ENCODE assay signal across 11 mouse cellular contexts in genomic region chr2:32655394-32655744, GRCm38 (mm10). TPM values are rescaled to one million over a fixed set of nuclear protein-coding genes. Genes with fewer than 3 reads are reported as not detected.
A peak's percentile ranks its signal among the peaks of the same experiment; 100 is the strongest.
DNase-seq lines count a peak whose midpoint lies in the region; ATAC-seq and TF ChIP-seq lines count a peak whose summit lies in the region.
"Had no signal": no experiment of that assay in that cellular context is flagged by ENCODE, and none has a peak within 500 bp of the region (broad histone marks: within the 10 kb centered on the region; RNA-seq: fewer than 3 reads in every experiment).

No protein-coding gene starts in this region.

- no peak for TF ChIP-seq CTCF in hindbrain, postnatal 0 days (IDR thresholded peaks at IDR 0.05; ENCODE audit: low read depth)
- no peak for TF ChIP-seq CTCF in stomach, postnatal 0 days (IDR thresholded peaks at IDR 0.05; ENCODE audit: low read depth)

- intact Hi-C loops in gastrocnemius, postnatal 14 days (cut with DNase I; ENCODE audit: low total_unique reads) = no loop called here

- peaks cover 70% of the 10 kb centered on the region for H3K4me1 ChIP-seq in heart, embryonic 12.5 days (replicated peaks)
- H3K4me1 ChIP-seq in megakaryocyte, embryonic 14.5 days = peaks cover 79% of the 10 kb centered on the region
- H3K4me1 ChIP-seq in hindbrain, postnatal 0 days (ENCODE audit: insufficient read depth, low read length) = no peaks in the 10 kb centered on the region
- no peaks in the 10 kb centered on the region for H3K4me1 ChIP-seq in stomach, postnatal 0 days (replicated peaks; ENCODE audit: control insufficient read depth, insufficient read depth)

- 70% methylated on average over 3 of the region's 3 CpGs for WGBS in heart, embryonic 12.5 days
- 89% methylated on average over 3 of the region's 3 CpGs for WGBS in hindbrain, postnatal 0 days
- WGBS in stomach, postnatal 0 days = 71% methylated on average over 3 of the region's 3 CpGs

- H3K36me3 ChIP-seq in heart, embryonic 12.5 days = peaks cover 25% of the 10 kb centered on the region
- H3K36me3 ChIP-seq in megakaryocyte, embryonic 14.5 days (replicated peaks; ENCODE audit: low read length) = peaks cover 93% of the 10 kb centered on the region
- H3K36me3 ChIP-seq in hindbrain, postnatal 0 days (ENCODE audit: insufficient read depth, low read length) = no peaks in the 10 kb centered on the region
- no peaks in the 10 kb centered on the region for H3K36me3 ChIP-seq in stomach, postnatal 0 days (ENCODE audit: control insufficient read depth, insufficient read depth, low read length)

- TF ChIP-seq EP300 in stomach, postnatal 0 days (optimal IDR thresholded peaks at IDR 0.05) = no peak

- no peak overlapping the region; the same call in 1 of the 2 replicates for H3K9ac ChIP-seq in heart, embryonic 12.5 days
- no peak overlapping the region for H3K9ac ChIP-seq in hindbrain, postnatal 0 days (replicated peaks; ENCODE audit: low read length)
- H3K9ac ChIP-seq in stomach, postnatal 0 days (ENCODE audit: low read length) = no peak overlapping the region

- no peak overlapping the region for H3K4me3 ChIP-seq in heart, embryonic 12.5 days
- H3K4me3 ChIP-seq in megakaryocyte, embryonic 14.5 days (replicated peaks) = peak overlapping the region; percentile 84
- H3K4me3 ChIP-seq in hindbrain, postnatal 0 days (ENCODE audit: low read length) = no peak overlapping the region
- H3K4me3 ChIP-seq in stomach, postnatal 0 days (ENCODE audit: low read depth, low read length) = no peak overlapping the region

- H3K27ac ChIP-seq in heart, embryonic 12.5 days (ENCODE audit: poor library complexity, severe bottlenecking) = peak overlapping the region; percentile 77
- H3K27ac ChIP-seq in hindbrain, postnatal 0 days = peak overlapping the region; percentile 29; the same call in 1 of the 2 replicates
- H3K27ac ChIP-seq in stomach, postnatal 0 days (replicated peaks) = peak overlapping the region; percentile 74

- no peak for ATAC-seq in heart, embryonic 12.5 days (ENCODE audit: insufficient number of reproducible peaks, low FRiP score)
- no peak for ATAC-seq in megakaryocyte, adult 5-6 weeks (ENCODE audit: poor library complexity, severe bottlenecking)
- ATAC-seq in hindbrain, postnatal 0 days = no peak
- no peak for ATAC-seq in stomach, postnatal 0 days (ENCODE audit: low FRiP score, low TSS enrichment)
- ATAC-seq: inflammation-experienced regulatory T-cells, adult 6 months had no signal

- DNase-seq in heart, adult 11 months = no peak
- no peak for DNase-seq in hindbrain, postnatal 0 days (ENCODE audit: low spot score)
- no peak for DNase-seq in stomach, postnatal 0 days (ENCODE audit: low spot score)
- DNase-seq in gastrocnemius, postnatal 14 days = no peak
- DNase-seq in layer of hippocampus, adult 9-10 months (ENCODE audit: low spot score) = no peak
- DNase-seq: retina, postnatal 1 day; thymus, postnatal 25 days had no signal

- H3K27me3 ChIP-seq in heart, embryonic 12.5 days (replicated peaks) = no peaks in the 10 kb centered on the region
- H3K27me3 ChIP-seq in megakaryocyte, embryonic 14.5 days (replicated peaks) = no peaks in the 10 kb centered on the region
- H3K27me3 ChIP-seq in hindbrain, postnatal 0 days (ENCODE audit: insufficient read depth, low read length) = no peaks in the 10 kb centered on the region
- H3K27me3 ChIP-seq in stomach, postnatal 0 days (ENCODE audit: control insufficient read depth, insufficient read depth, low read length) = no peaks in the 10 kb centered on the region

- H3K9me3 ChIP-seq in heart, embryonic 12.5 days (replicated peaks) = no peaks in the 10 kb centered on the region
- H3K9me3 ChIP-seq in megakaryocyte, embryonic 14.5 days = no peaks in the 10 kb centered on the region
- H3K9me3 ChIP-seq in hindbrain, postnatal 0 days (ENCODE audit: low read length) = no peaks in the 10 kb centered on the region
- H3K9me3 ChIP-seq in stomach, postnatal 0 days (ENCODE audit: control insufficient read depth, low read length) = no peaks in the 10 kb centered on the region

- peak overlapping the region; percentile 48; the same call in 1 of the 2 replicates for H3K4me2 ChIP-seq in heart, embryonic 12.5 days
- no peak overlapping the region for H3K4me2 ChIP-seq in hindbrain, postnatal 0 days (ENCODE audit: low read depth, low read length)
- no peak overlapping the region for H3K4me2 ChIP-seq in stomach, postnatal 0 days (replicated peaks; ENCODE audit: low read depth)

RNA-seq across cellular contexts. Expression of gene Eng, which starts 9.0 kb away (rescaled TPM):
- 159 and 168 TPM in 2 replicates for polyA plus RNA-seq in heart, embryonic 12.5 days (2016; fragmentation: Nextera tagmentation; extraction: Ambion mirVana)
- 90.6 and 227 TPM in 2 replicates for polyA plus RNA-seq in megakaryocyte, embryonic 14.5 days (2012; ENCODE audit: insufficient read depth, low replicate concordance)
- 6.3 and 7.9 TPM in 2 replicates for total RNA-seq in megakaryocyte, adult 5-6 weeks (2015)
- 2.0 and 2.2 TPM in 2 replicates for total RNA-seq in megakaryocyte, adult 5-6 weeks (2017)
- total RNA-seq in hindbrain, postnatal 0 days (2014; rRNA removed) = 23.7 and 24.1 TPM in 2 replicates
- polyA plus RNA-seq in hindbrain, postnatal 0 days (2015; fragmentation: Nextera tagmentation; extraction: Ambion mirVana) = 23.7 and 23.8 TPM in 2 replicates
- 23.0 and 23.3 TPM in 2 replicates for polyA plus RNA-seq in stomach, postnatal 0 days (2015; fragmentation: Nextera tagmentation; extraction: Ambion mirVana)
- total RNA-seq in gastrocnemius, postnatal 14 days (2021) = 10 to 100 TPM; 46.8 to 49.3 TPM
- polyA plus RNA-seq: inflammation-experienced regulatory T-cells, adult 6 months had no signal

RNA-seq across cellular contexts. Expression of gene Ak1, which starts 33.8 kb away (rescaled TPM):
- 285 and 294 TPM in 2 replicates for polyA plus RNA-seq in heart, embryonic 12.5 days (2016; fragmentation: Nextera tagmentation; extraction: Ambion mirVana)
- 11.0 and 12.2 TPM in 2 replicates for polyA plus RNA-seq in megakaryocyte, embryonic 14.5 days (2012; ENCODE audit: insufficient read depth, low replicate concordance)
- total RNA-seq in megakaryocyte, adult 5-6 weeks (2015) = not detected in 2 replicates
- not detected in 2 replicates for total RNA-seq in megakaryocyte, adult 5-6 weeks (2017)
- 89.8 and 92.2 TPM in 2 replicates for total RNA-seq in hindbrain, postnatal 0 days (2014; rRNA removed)
- 103 and 106 TPM in 2 replicates for polyA plus RNA-seq in hindbrain, postnatal 0 days (2015; fragmentation: Nextera tagmentation; extraction: Ambion mirVana)
- 21.8 and 26.1 TPM in 2 replicates for polyA plus RNA-seq in stomach, postnatal 0 days (2015; fragmentation: Nextera tagmentation; extraction: Ambion mirVana)
- 1,000 to 10,000 TPM; 1,800 to 1,917 TPM for total RNA-seq in gastrocnemius, postnatal 14 days (2021)

RNA-seq across cellular contexts. Expression of gene Fpgs, which starts 48.6 kb away (rescaled TPM):
- 18.7 and 20.3 TPM in 2 replicates for polyA plus RNA-seq in heart, embryonic 12.5 days (2016; fragmentation: Nextera tagmentation; extraction: Ambion mirVana)
- 39.7 and 57.5 TPM in 2 replicates for polyA plus RNA-seq in megakaryocyte, embryonic 14.5 days (2012; ENCODE audit: insufficient read depth, low replicate concordance)
- 0.91 and 4.6 TPM in 2 replicates for total RNA-seq in megakaryocyte, adult 5-6 weeks (2015)
- total RNA-seq in megakaryocyte, adult 5-6 weeks (2017) = 2.6 and 3.0 TPM in 2 replicates
- 23.1 and 32.6 TPM in 2 replicates for total RNA-seq in hindbrain, postnatal 0 days (2014; rRNA removed)
- 22.8 and 23.4 TPM in 2 replicates for polyA plus RNA-seq in hindbrain, postnatal 0 days (2015; fragmentation: Nextera tagmentation; extraction: Ambion mirVana)
- 15.1 and 17.3 TPM in 2 replicates for polyA plus RNA-seq in stomach, postnatal 0 days (2015; fragmentation: Nextera tagmentation; extraction: Ambion mirVana)
- total RNA-seq in gastrocnemius, postnatal 14 days (2021) = 10 to 100 TPM in 1 of 2 experiments, 1 to 10 TPM in 1; 6.7 to 11.1 TPM

RNA-seq across cellular contexts. Expression of gene St6galnac6, which starts 55.9 kb away (rescaled TPM):
- 31.6 and 35.3 TPM in 2 replicates for polyA plus RNA-seq in heart, embryonic 12.5 days (2016; fragmentation: Nextera tagmentation; extraction: Ambion mirVana)
- polyA plus RNA-seq in megakaryocyte, embryonic 14.5 days (2012; ENCODE audit: insufficient read depth, low replicate concordance) = 36.4 and 40.9 TPM in 2 replicates
- total RNA-seq in megakaryocyte, adult 5-6 weeks (2015) = 8.2 and 8.6 TPM in 2 replicates
- total RNA-seq in megakaryocyte, adult 5-6 weeks (2017) = 13.1 and 13.3 TPM in 2 replicates
- 87.0 and 114 TPM in 2 replicates for total RNA-seq in hindbrain, postnatal 0 days (2014; rRNA removed)
- polyA plus RNA-seq in hindbrain, postnatal 0 days (2015; fragmentation: Nextera tagmentation; extraction: Ambion mirVana) = 39.5 and 40.9 TPM in 2 replicates
- polyA plus RNA-seq in stomach, postnatal 0 days (2015; fragmentation: Nextera tagmentation; extraction: Ambion mirVana) = 9.1 and 11.3 TPM in 2 replicates
- 10 to 100 TPM; 42.7 to 51.0 TPM for total RNA-seq in gastrocnemius, postnatal 14 days (2021)

RNA-seq across cellular contexts. Expression of gene Cdk9, which starts 57.5 kb away (rescaled TPM):
- 67.5 and 73.3 TPM in 2 replicates for polyA plus RNA-seq in heart, embryonic 12.5 days (2016; fragmentation: Nextera tagmentation; extraction: Ambion mirVana)
- polyA plus RNA-seq in megakaryocyte, embryonic 14.5 days (2012; ENCODE audit: insufficient read depth, low replicate concordance) = 148 and 403 TPM in 2 replicates
- 82.1 and 84.4 TPM in 2 replicates for total RNA-seq in megakaryocyte, adult 5-6 weeks (2015)
- total RNA-seq in megakaryocyte, adult 5-6 weeks (2017) = 73.9 and 79.2 TPM in 2 replicates
- 108 and 116 TPM in 2 replicates for total RNA-seq in hindbrain, postnatal 0 days (2014; rRNA removed)
- polyA plus RNA-seq in hindbrain, postnatal 0 days (2015; fragmentation: Nextera tagmentation; extraction: Ambion mirVana) = 61.1 and 65.3 TPM in 2 replicates
- polyA plus RNA-seq in stomach, postnatal 0 days (2015; fragmentation: Nextera tagmentation; extraction: Ambion mirVana) = 55.8 and 57.8 TPM in 2 replicates
- total RNA-seq in gastrocnemius, postnatal 14 days (2021) = 10 to 100 TPM; 21.3 to 23.9 TPM
